Mouse (Mus musculus) liver, embryonic 16.5 days (tissue): ENCODE measurements around the gene Grcc10. TPM values are rescaled to one million over a fixed set of nuclear protein-coding genes. Genes with fewer than 3 reads are reported as not detected.

Source experiments
- ATAC-seq: fragments of 200-750 bp; cut with Nextera tagmentation; 2 replicates; pipeline ENCODE4 v1.8.0; 2017; ENCODE audit warnings: low read depth, mild to moderate bottlenecking, moderate number of reproducible peaks, moderate library complexity
- H3K27ac ChIP-seq: fragments of 300-500 bp; sonication (generic); 2 replicates; pipeline ENCODE4 v1.5.1; 2014; ENCODE audit warnings: mild to moderate bottlenecking, low read length
- H3K27me3 ChIP-seq: fragments of 300-500 bp; sonication (generic); 2 replicates; pipeline ENCODE4 v1.6.1; 2014; ENCODE audit warnings: low read depth, low read length, mixed read lengths; ENCODE audit not compliant: control insufficient read depth, insufficient read depth
- H3K36me3 ChIP-seq: fragments of 300-500 bp; sonication (generic); 2 replicates; pipeline ENCODE4 v1.6.1; 2014; ENCODE audit warnings: mild to moderate bottlenecking; ENCODE audit not compliant: control insufficient read depth, insufficient read depth
- H3K4me1 ChIP-seq: fragments of 300-500 bp; sonication (generic); 2 replicates; pipeline ENCODE4 v1.6.1; 2014; ENCODE audit warnings: low read depth, low read length, mixed read lengths; ENCODE audit not compliant: control insufficient read depth
- H3K4me2 ChIP-seq: fragments of 300-500 bp; sonication (generic); 2 replicates; pipeline ENCODE4 v1.6.1; 2014; ENCODE audit warnings: low read depth, low read length, mixed read lengths
- H3K4me3 ChIP-seq: fragments of 300-500 bp; sonication (generic); 2 replicates; pipeline ENCODE4 v1.5.1; 2014; ENCODE audit warnings: low read depth, mild to moderate bottlenecking, low read length
- H3K9ac ChIP-seq: fragments of 300-500 bp; sonication (generic); 2 replicates; pipeline ENCODE4 v1.6.1; 2014; ENCODE audit warnings: low read depth, low read length
- H3K9me3 ChIP-seq: fragments of 300-500 bp; sonication (generic); replicated peaks from 2 replicates; pipeline ENCODE4 v1.6.1; 2016; ENCODE audit warnings: low read length; ENCODE audit not compliant: control insufficient read depth
- whole genome bisulfite sequencing: fragments of 180-500 bp; shearing (Covaris S2); extraction: QIAGEN DNeasy Blood & Tissue Kit; methylation state at CpG from one replicate; pipeline ENCODE4 v1.1.7; 2014; ENCODE audit not compliant: insufficient replicate concordance; 5-methylcytosine and 5-hydroxymethylcytosine counted together
- polyA plus RNA-seq: library from polyadenylated mRNA; unstranded; fragments of >200 nt; fragmentation: Nextera tagmentation; extraction: Ambion mirVana; gene quantifications from 2 replicates; pipeline ENCODE4 v1.2.1, GENCODE M21; 2015

Gene Grcc10
- polyA plus RNA-seq, 1 experiment from 2014 or later = 83.6 TPM

DNA sequence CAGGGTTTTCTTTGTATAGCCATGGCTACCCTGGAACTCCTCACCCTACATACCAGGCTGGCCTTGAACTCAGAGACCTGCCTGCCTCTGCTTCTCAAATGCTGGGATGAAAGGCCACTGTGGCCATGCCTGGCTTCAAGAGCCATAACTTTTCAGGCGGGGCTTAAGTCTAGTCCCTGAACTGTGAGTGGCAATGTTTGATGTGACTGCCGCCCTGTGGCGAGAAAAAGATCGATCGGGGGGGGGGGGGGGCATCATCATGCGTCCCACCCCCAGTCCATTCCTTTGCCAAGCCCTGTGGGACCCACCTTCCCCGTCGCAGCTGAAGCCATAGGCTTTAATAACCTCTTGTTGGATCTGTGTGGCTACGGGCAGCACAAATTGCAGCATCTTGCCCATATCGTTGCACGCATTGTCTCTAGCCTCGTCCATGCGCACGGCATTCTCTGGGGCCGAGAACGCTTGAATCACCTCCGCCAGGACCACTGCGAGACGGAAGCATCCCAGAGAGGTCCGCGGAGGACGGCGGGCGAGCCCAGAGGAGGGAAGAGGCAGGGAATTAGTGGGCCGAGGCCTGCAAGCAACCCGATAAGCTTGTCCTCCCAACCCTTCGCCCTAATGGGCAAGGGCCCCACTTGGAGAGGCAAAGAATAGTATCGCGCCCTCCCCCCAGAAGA is 825 bp downstream of the Grcc10 start:
- no peak for ATAC-seq

DNA sequence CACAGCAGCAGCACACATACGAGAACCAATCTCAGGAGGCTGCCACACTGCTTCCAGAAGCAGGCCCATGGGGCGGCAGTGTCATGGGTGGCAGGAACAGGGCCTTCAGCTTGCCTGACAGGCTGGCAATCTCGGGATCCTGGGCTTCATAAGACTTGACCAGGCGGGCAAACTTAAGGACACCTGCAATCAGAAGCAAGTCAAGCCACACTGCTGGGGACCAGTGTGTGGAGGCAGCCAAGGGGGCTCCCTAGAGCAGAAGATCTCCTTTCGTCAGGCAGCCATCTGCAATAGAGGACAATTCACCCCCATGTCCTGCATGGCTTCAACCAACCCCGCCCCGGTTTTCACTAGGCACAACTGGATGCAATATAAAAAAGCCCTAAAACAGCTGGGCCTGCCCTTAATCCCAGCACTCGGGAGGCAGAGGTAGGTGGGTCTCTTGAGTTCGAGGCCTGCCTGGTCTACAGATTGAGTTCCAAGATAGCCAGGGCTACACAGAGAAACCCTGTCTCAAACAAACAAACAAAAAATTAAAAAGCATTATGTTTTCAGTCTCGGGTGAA is 1.9 kb downstream of the Grcc10 start:
- Histone ChIP-seq H3K27me3 (no peaks in the 10 kb centered on the region), H3K9me3 (no peaks in the 10 kb centered on the region), H3K4me3 (no peak overlapping the region), H3K27ac (peak overlapping the region; percentile 96), H3K9ac (peak overlapping the region; percentile 75; the same call in 1 of the 2 replicates), H3K4me2 (peak overlapping the region; percentile 95; the same call in 1 of the 2 replicates), H3K4me1 (peaks cover 30% of the 10 kb centered on the region), H3K36me3 (no peaks in the 10 kb centered on the region)
- ATAC-seq = no peak
- WGBS = 69% methylated on average over 10 of the region's 10 CpGs

More for the DNA sequence above, 825 bp downstream of the Grcc10 start:
- H3K9ac ChIP-seq = peak overlapping the region; percentile 75
- 0% methylated on average over 29 of the region's 29 CpGs for WGBS
- no peaks in the 10 kb centered on the region for H3K9me3 ChIP-seq
- H3K27me3 ChIP-seq = no peaks in the 10 kb centered on the region
- no peaks in the 10 kb centered on the region for H3K36me3 ChIP-seq
- H3K27ac ChIP-seq = peak overlapping the region; percentile 96
- H3K4me3 ChIP-seq = peak overlapping the region; percentile 70
- H3K4me2 ChIP-seq = peak overlapping the region; percentile 95
- H3K4me1 ChIP-seq = peaks cover 35% of the 10 kb centered on the region

DNA sequence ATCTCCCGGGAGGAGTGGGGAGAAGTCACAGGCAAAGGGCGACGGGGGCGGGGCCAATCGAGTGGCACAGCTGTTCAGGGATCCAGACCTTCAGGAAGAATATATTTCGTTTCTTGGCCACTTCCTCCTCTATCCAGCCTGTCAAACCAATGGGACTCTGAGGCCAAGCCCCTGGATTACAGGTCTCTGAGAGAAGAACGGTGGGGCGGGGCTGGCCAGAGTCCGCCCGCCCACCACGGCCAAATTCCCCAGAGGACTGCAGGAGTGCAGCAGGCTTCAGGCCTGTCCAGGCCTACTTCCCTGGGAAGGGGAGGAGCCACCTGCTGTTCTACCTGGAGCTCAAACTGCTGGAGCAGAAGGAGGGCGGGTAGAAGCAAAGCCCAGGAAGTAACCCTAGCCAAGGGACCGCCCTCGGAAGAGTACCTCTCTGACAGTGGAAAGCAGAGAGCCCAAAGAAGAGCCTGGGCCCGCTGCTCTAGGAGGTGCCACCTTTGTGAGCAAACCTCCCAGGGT is 2.6 kb downstream of the Grcc10 start, which contains the start of gene Ptpn6:
Ptpn6 (minus strand) TSS at position 204 of the 513 bp plus-strand sequence.
- ATAC-seq = peak; percentile 61
- WGBS = 21% methylated on average over 15 of the region's 15 CpGs
- H3K36me3 ChIP-seq = no peaks in the 10 kb centered on the region
- H3K27ac ChIP-seq = peak within 1 kb of the TSS; percentile 96
- H3K9ac ChIP-seq = peak within 1 kb of the TSS; percentile 75
- peak within 1 kb of the TSS; percentile 37 for H3K4me3 ChIP-seq
- H3K4me1 ChIP-seq = peaks cover 30% of the 10 kb centered on the region
- peak within 1 kb of the TSS; percentile 95 for H3K4me2 ChIP-seq
- H3K9me3 ChIP-seq = no peaks in the 10 kb centered on the region
- H3K27me3 ChIP-seq = no peaks in the 10 kb centered on the region

DNA sequence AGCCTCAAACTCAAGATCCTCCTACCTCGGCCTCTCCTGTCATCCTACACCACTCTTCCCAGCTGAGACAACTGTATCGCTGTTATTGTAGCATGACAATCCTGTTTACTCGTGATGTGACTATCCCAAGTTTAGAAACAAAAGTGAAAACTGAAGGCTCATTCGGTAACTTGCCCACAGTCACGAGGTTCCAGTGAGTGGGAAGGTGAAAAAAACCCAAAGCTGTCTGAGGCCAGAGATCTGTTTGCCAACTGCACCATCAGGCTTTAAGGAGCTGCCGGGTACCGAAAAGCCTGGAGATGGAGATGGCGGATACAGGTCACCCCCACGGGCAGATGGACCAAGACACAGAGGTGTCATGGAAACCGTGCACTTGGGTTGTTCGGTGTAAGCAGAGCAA is 4.1 kb downstream of the Grcc10 start:
- no peak for ATAC-seq
- no peak overlapping the region for H3K27ac ChIP-seq
- no peaks in the 10 kb centered on the region for H3K36me3 ChIP-seq
- no peaks in the 10 kb centered on the region for H3K9me3 ChIP-seq
- peaks cover 37% of the 10 kb centered on the region for H3K4me1 ChIP-seq
- no peak overlapping the region for H3K4me2 ChIP-seq
- H3K9ac ChIP-seq = no peak overlapping the region
- 79% methylated on average over 11 of the region's 11 CpGs for WGBS
- H3K27me3 ChIP-seq = no peaks in the 10 kb centered on the region
- H3K4me3 ChIP-seq = no peak overlapping the region

DNA sequence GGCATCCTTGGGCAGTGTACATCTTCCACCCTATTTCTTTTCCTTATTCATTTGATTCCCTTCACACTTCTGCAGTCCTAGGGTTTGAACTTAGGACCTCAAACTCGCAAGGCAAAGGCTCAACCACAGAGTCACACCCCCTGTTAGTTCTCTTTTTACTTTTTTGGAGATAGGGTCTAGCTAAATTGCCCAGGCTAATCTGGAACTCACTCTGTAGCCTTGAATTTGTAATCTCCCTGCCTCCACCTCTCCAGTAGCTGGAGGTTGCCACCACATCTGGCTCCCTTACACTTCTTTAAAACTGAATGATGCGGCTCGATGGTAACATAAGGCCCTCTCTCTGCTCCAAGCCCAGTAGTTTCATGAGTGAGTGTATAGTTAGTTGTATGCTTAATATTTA is 6.8 kb downstream of the Grcc10 start:
- H3K36me3 ChIP-seq = no peaks in the 10 kb centered on the region
- H3K9ac ChIP-seq = no peak overlapping the region
- no peaks in the 10 kb centered on the region for H3K27me3 ChIP-seq
- peaks cover 20% of the 10 kb centered on the region for H3K4me1 ChIP-seq
- 61% methylated on average over 3 of the region's 3 CpGs for WGBS
- H3K9me3 ChIP-seq = no peaks in the 10 kb centered on the region
- no peak for ATAC-seq
- no peak overlapping the region for H3K4me3 ChIP-seq
- H3K27ac ChIP-seq = no peak overlapping the region
- no peak overlapping the region for H3K4me2 ChIP-seq

DNA sequence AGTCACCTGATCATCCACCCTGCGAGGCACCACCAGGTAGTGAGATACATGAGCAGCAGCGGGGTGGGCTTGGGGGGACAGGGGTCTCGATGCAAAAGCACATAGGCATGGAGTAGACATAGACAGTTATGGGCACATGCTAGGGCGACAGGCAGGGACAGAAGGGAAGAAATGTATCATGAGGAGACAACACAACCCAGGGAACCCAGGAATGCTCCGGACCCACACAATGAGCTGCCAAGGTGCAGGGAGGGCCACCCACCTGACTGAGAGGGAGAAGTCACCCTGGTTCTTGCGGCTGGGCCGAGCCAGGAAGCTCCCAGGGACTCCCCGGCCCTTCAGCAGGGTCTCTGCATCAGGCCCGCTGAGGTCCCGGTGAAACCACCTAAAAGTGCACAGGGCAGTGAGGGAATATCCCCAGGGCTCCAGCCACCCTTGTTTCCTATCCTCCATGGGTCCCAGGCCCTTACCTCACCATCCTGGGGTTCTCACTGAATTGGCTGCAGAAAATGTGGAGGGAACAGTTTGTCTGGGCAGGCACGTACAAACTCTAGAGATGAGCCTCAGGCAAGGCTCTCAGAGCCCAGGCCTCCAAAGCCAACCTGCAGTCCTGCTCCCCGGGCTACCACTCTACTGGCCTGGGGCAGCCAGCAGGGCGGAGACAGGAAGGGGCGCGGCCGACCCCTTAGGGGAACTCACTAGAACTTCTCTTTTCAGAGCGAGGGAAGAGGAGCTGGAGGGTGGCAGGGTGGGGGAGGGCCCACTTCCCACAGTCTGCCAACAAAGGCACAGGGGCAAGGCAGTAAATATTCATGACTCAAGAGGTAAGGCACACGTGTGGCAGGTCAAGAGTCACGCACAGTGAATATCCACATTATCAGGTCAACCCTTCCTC is 8.5 kb downstream of the Grcc10 start:
- H3K4me2 ChIP-seq = peak overlapping the region; percentile 24; the same call in 1 of the 2 replicates

DNA sequence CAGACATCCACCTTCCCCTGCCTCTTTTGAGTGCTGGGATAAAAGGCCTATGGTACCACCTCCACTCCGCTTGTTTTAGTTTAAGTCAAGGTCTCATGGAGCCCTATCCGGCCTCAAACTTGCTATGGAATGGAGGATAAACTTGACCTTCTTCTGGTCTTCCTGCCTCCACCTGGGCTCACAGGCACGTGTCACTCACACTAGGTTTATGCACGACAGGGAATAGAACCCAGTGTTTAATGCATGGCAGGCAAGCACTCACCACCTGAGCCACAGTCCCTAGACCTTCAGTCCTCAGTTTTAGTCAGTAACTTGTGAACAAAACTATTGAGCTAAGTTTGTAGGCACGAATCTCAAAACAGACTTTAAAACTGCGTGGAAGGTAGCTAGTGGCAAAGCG is 10.1 kb downstream of the Grcc10 start:
- WGBS = 64% methylated on average over 7 of the region's 7 CpGs
- H3K4me2 ChIP-seq = 0 out of 2 replicates have a peak overlapping the region, but pooled peaks have one; percentile 4
- H3K9ac ChIP-seq = no peak overlapping the region

More for the DNA sequence above, 8.5 kb downstream of the Grcc10 start:
- Histone ChIP-seq H3K9ac (peak overlapping the region; percentile 57), H3K36me3 (no peaks in the 10 kb centered on the region), H3K9me3 (no peaks in the 10 kb centered on the region), H3K27ac (peak overlapping the region; percentile 56), H3K4me3 (peak overlapping the region; percentile 50), H3K4me1 (peaks cover 7% of the 10 kb centered on the region), H3K27me3 (no peaks in the 10 kb centered on the region)
- WGBS = 19% methylated on average over 19 of the region's 19 CpGs
- peak; percentile 72 for ATAC-seq

DNA sequence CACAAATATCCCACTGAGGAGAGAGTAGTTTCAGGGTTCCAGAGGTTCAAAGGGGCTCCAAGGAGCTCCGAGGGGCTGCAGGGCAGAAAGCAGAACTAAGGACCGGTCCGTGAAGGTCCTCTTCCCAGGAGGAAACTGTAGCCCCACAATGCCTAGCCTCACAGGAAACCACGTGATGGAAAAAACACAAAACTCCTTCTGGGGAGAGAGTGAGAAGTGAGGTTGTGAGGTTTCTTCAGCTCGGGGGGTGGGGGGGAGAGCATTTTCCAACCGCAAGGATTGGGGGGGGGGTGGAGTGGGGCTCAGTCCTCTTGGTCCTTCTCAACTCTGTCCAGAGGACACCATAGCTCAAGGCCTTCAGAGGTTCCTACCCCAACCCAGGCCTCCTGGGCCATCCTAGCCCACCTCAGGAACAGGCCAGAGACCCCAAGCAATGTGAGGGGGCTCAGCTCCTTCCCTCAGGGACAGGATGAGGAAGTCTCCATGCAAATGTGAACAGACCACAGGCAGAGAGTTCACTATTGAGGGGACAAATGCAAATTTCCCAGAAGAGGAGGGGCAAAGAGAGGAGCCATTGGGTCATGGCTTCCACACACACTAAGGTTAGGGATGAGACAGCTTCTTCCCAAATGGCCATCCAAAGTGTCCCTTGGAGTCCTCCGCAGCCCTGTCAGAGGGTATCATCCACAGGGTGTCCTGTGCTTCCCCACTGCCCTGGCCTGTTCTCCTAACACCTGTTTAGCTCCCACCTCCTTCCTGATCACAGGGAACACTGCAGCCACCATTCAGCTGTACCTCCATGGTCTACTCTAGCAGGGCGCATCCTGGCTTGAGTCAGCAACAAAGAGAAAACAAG is 11.1 kb downstream of the Grcc10 start:
- Histone ChIP-seq H3K36me3 (no peaks in the 10 kb centered on the region), H3K4me3 (no peak overlapping the region), H3K27ac (peak overlapping the region; percentile 37), H3K4me1 (peaks cover 7% of the 10 kb centered on the region), H3K4me2 (peak overlapping the region; percentile 34; the same call in 1 of the 2 replicates), H3K9ac (no peak overlapping the region), H3K9me3 (no peaks in the 10 kb centered on the region), H3K27me3 (no peaks in the 10 kb centered on the region)
- 36% methylated on average over 8 of the region's 8 CpGs for WGBS
- peak; percentile 24; the same call in 1 of the 2 replicates for ATAC-seq

More for the DNA sequence above, 10.1 kb downstream of the Grcc10 start:
- Histone ChIP-seq H3K4me3 (no peak overlapping the region), H3K4me1 (peaks cover 7% of the 10 kb centered on the region), H3K36me3 (no peaks in the 10 kb centered on the region), H3K9me3 (no peaks in the 10 kb centered on the region), H3K27ac (no peak overlapping the region), H3K27me3 (no peaks in the 10 kb centered on the region)
- ATAC-seq = no peak
